Mouse (Mus musculus) erythroblast, adult 5-6 weeks (primary cell): ENCODE data around the gene Flrt1. TPM values are rescaled to one million over a fixed set of nuclear protein-coding genes. Genes with fewer than 3 reads are reported as not detected.
"Not testable (repeated sequence)": the region's sequence is repeated elsewhere in the genome, so short reads cannot be mapped to it uniquely, and the experiment has no call there.

Experiments
- ATAC-seq: replicated peaks from 2 replicates; pipeline ENCODE4 v1.8.0; 2016; ENCODE audit warnings: moderate number of reproducible peaks, mild to moderate bottlenecking, moderate TSS enrichment, inconsistent platforms; ENCODE audit not compliant: poor library complexity, low FRiP score, severe bottlenecking
- total RNA-seq, 2 experiments: library from RNA; stranded (forward) in 1 of 2; stranded (reverse) in 1 of 2; fragments of 150-400 nt in 1 of 2; fragments of 200-764, 138-1000 nt in 1 of 2; gene quantifications; 2 replicates each; pipeline versions ENCODE4 v1.2.3 to v1.2.4; 2015 to 2017; ENCODE audit warnings: low replicate concordance in 2 of 2

Gene Flrt1
- total RNA-seq, 2 experiments from 2014 or later: not detected

DNA sequence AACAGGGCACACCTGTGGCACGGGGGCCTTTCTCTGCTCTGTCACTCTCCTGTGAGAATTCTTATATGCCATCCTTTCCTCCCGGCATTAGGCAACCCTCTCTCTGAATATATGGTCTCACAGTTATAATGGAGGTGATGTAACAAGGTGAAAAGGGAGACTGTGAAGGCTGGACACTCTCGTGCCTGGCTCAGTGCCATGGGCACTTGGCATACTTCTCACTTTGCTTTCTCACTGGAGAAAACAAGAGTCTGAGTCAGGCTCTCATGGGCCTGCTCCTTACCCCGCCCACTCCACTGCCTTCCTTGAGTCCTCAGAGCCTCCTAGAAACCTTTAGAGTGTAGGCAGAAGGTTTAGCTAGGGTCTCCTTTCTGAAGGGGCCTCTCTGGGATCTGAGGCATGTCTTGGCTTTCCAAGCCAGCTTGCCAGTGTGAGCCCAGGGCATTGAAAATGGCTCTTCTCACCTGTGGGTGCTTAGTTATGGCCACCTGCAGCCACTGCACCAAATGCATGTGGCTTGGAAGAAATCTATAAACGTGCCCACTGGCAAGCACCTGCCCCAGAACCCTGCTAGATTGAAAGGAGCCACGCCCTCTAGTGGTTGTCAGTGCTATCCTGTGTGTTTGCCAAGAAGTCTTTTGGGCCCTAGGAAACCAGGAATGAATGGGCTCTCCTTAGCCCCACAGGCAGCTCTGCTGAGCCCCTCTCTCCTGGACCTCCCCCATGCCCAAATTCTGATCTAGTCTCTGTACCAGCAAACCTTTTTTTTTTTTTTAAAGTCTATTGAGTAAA is 2.8 kb upstream of the Flrt1 start:
- no peak for ATAC-seq

DNA sequence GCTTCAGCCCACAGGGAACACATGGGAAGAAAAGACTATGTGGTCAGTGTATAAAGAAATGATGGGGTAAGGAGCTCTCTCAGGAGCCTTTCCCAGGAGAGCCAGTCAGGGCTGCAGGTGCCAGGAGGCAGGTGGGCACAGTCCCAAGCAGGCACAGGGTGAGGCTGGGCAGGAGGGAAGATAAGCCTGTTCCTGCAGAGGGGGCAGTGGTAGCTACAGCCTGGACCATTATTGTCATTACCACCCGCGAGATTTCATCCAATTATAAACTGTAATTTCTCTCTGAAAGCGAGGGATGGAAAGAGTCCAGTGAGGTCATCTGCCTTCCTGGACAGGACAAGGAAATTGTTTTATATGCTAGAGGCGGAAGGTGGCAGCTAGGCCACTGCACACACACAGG is 1.6 kb upstream of the Flrt1 start:
- no peak for ATAC-seq

GRCm38 (mm10) chr19:7106566-7106965 is 1.0 kb upstream of the Flrt1 start:
- ATAC-seq: no peak

GRCm38 (mm10) chr19:7103993-7104401 is 1.5 kb downstream of the Flrt1 start:
- no peak for ATAC-seq

- no peak for ATAC-seq
Measured at GRCm38 (mm10) chr19:7103349-7103992, 2.1 kb downstream of the Flrt1 start.

- ATAC-seq: no peak
Measured at GRCm38 (mm10) chr19:7102039-7102438, 3.5 kb downstream of the Flrt1 start.

DNA sequence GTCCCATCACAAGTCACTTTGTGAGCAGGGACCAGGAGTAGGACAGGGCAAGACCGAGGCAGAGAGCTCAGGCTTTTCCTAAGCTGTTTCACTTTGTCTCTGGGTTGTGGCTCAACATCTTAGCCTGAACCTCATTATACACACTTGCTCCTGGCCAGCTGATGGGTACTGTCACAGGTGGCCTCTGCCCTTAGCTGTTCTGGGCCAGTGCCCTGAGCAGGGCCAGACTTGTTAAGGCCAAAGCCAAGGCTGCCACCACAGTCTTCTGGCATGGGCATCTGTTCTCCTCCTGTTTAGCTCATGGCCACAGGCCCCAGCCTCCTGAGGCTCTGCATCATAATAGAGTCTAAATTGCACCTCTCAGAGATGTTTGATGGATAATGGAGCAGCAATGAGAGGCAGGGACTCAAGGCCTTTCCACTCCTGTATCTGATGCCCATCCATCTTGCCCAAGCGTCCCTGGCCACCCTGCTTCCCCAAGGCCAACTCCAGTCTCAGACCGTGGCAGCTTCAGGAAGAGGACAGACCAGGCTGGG is 5.8 kb downstream of the Flrt1 start:
- ATAC-seq: no peak

DNA sequence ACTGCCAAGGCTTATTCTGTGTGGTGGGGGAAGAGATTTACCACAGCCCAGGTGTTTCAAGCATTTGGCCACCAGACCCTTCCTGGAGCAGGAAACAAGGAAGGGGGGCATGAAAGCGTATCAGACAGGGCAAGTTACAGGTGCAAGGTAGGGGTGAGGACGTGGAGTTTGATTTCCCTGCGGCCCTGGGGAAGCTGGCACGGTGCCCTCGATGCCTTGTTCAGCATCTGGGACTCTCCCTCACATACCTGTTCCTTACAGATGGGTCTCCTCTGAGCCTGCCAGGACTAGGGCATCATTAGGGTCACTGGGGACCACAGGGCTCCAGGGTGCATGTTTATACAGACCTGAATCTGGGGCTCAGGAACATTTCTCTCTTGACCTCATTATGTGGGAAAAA is 12.8 kb downstream of the Flrt1 start:
- ATAC-seq: no peak

- ATAC-seq: no peak
Measured at GRCm38 (mm10) chr19:7091448-7092050, 14.0 kb downstream of the Flrt1 start.

GRCm38 (mm10) chr19:7090369-7091064 is 15.0 kb downstream of the Flrt1 start:
- no peak for ATAC-seq

DNA sequence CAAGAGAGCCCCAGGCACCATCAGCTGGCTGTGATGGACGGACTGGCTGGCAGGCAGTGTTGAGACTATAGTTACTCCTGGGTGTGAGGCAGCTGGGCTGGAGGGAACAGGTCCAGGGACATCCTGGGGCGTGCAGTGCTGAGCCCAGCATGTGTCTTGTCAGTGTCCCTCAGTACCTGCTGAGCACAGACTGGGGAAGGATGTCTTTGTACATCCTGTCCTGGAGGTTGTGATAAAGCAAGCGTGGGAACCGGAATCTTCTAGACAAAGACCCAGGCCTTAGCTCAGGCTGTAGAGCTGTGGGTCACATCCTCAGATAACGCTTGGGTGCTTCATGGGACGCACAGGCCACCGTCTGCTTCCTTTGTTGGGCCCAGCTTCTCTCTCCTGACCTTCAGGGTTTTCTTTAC is 15.7 kb downstream of the Flrt1 start:
- ATAC-seq: no peak

- no peak for ATAC-seq
Measured at GRCm38 (mm10) chr19:7089050-7089449, 16.5 kb downstream of the Flrt1 start.

DNA sequence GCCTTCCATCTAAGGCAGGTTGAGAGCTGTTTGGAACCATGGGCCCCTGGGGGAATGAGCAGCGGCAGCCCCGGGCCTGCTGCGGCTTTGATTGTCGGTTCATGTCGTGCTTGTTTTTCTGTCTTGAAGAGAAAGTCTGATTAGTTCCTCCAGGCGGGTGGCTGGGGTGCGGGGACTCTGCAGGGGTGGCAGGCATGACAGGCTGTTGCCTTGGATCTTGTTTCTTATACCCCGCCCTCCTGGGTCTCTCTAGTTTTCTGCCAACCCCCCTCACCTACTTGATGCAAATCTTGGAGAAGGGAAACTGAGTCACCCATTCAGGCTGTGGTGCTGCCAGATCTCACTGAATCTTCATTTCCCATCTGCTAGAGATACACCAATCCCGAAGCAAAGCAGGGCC is 17.0 kb downstream of the Flrt1 start:
- ATAC-seq: no peak

- ATAC-seq: no peak
Measured at GRCm38 (mm10) chr19:7084734-7085133, 20.8 kb downstream of the Flrt1 start.

DNA sequence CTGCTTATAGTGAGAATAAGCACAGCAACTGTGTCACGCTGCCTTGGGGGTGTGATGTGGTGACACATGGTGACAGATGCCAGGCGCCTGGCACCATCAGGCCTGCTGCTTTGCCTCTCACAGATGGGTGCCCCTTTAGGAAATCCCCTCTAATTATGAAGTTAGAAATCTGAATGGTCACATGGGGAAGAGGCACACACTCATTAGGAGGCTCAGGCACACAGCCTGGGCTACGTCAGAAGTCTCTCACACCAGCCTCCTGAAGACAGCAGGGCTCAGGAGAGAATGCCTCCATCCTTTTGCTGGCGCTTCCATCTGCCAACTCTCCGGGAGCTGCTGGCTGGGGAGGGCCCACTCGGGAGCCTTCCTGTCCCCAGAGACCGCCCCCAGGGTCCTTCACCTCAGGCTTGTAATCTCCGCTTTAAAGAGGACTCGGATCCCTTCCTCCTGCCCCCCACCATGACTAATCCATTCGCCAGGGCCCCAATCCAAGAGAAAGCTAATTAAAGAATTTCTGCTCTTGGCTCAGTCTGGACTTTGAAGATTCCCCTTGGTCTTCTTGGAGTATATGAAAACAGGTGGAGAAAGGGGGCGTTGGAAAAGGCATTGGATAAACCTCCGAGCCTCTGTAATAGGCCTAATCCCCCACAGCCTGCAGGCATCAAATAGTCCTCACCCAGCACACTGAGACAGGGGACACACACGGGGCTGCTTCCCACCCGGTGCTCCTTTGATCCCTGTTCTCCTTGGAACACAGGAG is 22.3 kb downstream of the Flrt1 start:
- ATAC-seq: no peak

DNA sequence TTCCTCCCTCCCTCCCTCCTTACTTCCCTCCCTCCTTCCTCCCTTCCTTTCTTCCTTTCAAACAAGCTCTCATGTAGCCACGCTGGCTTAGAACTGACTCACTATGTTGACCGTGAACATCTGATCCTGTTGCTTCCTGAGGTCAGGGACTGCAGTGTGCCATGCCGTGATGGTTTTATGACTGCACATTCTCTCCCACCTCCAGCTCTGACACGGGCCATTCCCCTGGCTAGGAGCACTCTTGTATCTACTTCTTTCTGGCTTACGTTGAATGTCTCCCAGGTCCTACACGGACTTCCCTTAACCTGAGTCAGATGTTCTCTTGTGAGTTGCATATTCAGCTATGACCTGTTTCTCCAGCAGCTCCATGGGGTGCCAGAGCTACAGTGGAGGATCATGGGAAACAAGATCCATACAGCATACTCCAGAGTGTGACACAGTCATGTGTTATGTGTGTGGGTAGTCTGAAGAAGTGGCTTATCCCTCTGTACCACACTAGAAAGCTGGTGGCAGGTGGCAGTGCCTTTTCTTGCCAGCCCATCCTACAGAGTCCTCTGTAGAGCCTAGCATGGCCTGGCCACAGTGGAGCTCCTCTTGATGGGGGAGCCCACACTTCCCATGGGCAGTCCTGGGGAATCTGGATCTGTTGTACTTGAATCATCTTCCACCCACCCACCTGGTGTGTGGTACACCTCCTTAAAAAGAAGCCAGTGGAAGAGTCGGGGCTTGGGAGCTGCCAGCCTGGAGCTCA is 23.8 kb downstream of the Flrt1 start:
- ATAC-seq: no peak

- no peak for ATAC-seq
Measured at GRCm38 (mm10) chr19:7078271-7078670, 27.3 kb downstream of the Flrt1 start.

DNA sequence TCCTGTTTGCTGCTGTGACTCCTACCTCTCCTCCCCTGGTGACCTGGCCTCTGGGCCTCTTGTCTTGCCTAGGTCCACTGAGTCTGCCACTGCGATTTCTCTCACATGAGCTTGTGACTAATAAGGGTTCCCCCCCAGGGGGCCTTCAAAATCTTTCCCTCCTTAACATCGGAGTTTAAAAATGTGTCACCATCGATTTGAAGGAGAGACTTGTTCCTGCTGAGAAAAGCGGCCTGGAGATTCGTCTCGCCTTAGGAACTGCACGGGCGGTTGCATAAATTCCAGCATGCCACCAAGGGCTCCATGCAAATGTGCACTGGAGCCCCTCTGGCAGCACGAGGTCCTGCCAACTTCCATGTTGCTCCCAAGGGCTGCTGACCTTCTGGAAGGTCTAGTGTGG is 27.9 kb downstream of the Flrt1 start:
- no peak for ATAC-seq

DNA sequence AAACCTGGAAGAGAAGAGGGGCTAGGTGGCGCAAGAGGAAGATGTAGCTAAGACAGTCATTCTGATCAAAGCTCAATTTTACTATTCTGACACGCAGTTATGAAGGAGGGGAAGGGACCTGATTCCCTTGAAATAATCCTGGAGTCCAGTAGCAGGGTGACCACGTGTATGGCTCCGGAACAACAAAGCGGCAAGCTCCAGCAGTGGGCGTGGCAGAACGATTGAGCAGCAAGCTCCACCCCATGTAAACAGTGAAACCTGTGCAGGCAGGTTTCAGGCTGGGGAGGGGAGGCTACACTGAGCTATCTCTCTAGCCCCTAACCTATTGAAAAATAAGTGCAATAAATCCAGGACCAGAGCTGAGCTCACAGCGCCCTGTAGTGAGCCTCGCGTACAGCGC is 30.2 kb downstream of the Flrt1 start:
- not testable (repeated sequence) for ATAC-seq
